Mouse (Mus musculus) embryonic facial prominence, embryonic 15.5 days (tissue): Measurements from ENCODE around the gene Gm37240. TPM values are rescaled to one million over a fixed set of nuclear protein-coding genes. Genes with fewer than 3 reads are reported as not detected.
A peak's percentile ranks its signal among the peaks of the same experiment; 100 is the strongest.

Experiments
- ATAC-seq: fragments of 200-750 bp; cut with Nextera tagmentation; 2 replicates; pipeline ENCODE4 v1.8.0; 2017; ENCODE audit warnings: low read depth, moderate TSS enrichment; ENCODE audit not compliant: insufficient number of reproducible peaks, low FRiP score, low TSS enrichment
- H3K27ac ChIP-seq: fragments of 300-500 bp; sonication (generic); replicated peaks from 2 replicates; pipeline ENCODE4 v1.5.1; 2015; ENCODE audit warnings: mild to moderate bottlenecking, inconsistent platforms
- H3K27me3 ChIP-seq: fragments of 300-500 bp; sonication (generic); 2 replicates; pipeline ENCODE4 v1.6.1; 2015; ENCODE audit warnings: inconsistent platforms
- H3K36me3 ChIP-seq: fragments of 300-500 bp; sonication (generic); 2 replicates; pipeline ENCODE4 v1.6.1; 2015; ENCODE audit warnings: mild to moderate bottlenecking, inconsistent platforms
- H3K4me1 ChIP-seq: fragments of 300-500 bp; sonication (generic); 2 replicates; pipeline ENCODE4 v1.6.1; 2015; ENCODE audit warnings: inconsistent platforms
- H3K4me2 ChIP-seq: fragments of 300-500 bp; sonication (generic); replicated peaks from 2 replicates; pipeline ENCODE4 v1.6.1; 2015; ENCODE audit warnings: mild to moderate bottlenecking, inconsistent platforms
- H3K4me3 ChIP-seq: fragments of 300-500 bp; sonication (generic); replicated peaks from 2 replicates; pipeline ENCODE4 v1.5.1; 2015; ENCODE audit warnings: mild to moderate bottlenecking, inconsistent platforms
- H3K9ac ChIP-seq: fragments of 300-500 bp; sonication (generic); 2 replicates; pipeline ENCODE4 v1.6.1; 2015; ENCODE audit warnings: inconsistent platforms
- H3K9me3 ChIP-seq: fragments of 300-500 bp; sonication (generic); replicated peaks from 2 replicates; pipeline ENCODE4 v1.6.1; 2016; ENCODE audit warnings: inconsistent platforms
- WGBS: fragments of 180-500 bp; shearing (Covaris S2); methylation state at CpG from one replicate; pipeline ENCODE4 v1.1.7; 2015; 5-methylcytosine and 5-hydroxymethylcytosine counted together
- polyA plus RNA-seq: library from polyadenylated mRNA; unstranded; fragments of >200 nt; fragmentation: Nextera tagmentation; extraction: Ambion mirVana; gene quantifications from 2 replicates; pipeline ENCODE4 v1.2.1, GENCODE M21; 2015

Gm37240 gene
- polyA plus RNA-seq, 1 experiment from 2014 or later = 12.8 TPM

- WGBS = 73% methylated on average over 6 of the region's 6 CpGs
- Histone ChIP-seq H3K4me1 (peaks cover 27% of the 10 kb centered on the region), H3K36me3 (no peaks in the 10 kb centered on the region), H3K27me3 (peaks cover 23% of the 10 kb centered on the region), H3K4me2 (no peak overlapping the region), H3K9ac (no peak overlapping the region), H3K9me3 (no peaks in the 10 kb centered on the region), H3K27ac (no peak overlapping the region), H3K4me3 (no peak overlapping the region)
- no peak for ATAC-seq
Observed at GRCm38 (mm10) chr3:84482121-84482520, 1405.2 kb downstream of the Gm37240 start.

- WGBS = 5% methylated on average over 11 of the region's 11 CpGs
- H3K27me3 ChIP-seq = peaks cover 25% of the 10 kb centered on the region
- peak overlapping the region; percentile 63 for H3K4me3 ChIP-seq
- H3K9me3 ChIP-seq = no peaks in the 10 kb centered on the region
- no peak for ATAC-seq
- H3K27ac ChIP-seq = peak overlapping the region; percentile 75
- peak overlapping the region; percentile 99 for H3K4me2 ChIP-seq
- peaks cover 27% of the 10 kb centered on the region for H3K4me1 ChIP-seq
- H3K36me3 ChIP-seq = no peaks in the 10 kb centered on the region
- H3K9ac ChIP-seq = 0 out of 2 replicates have a peak overlapping the region, but pooled peaks have one; percentile 45
Observed at GRCm38 (mm10) chr3:84481104-84481503, 1406.2 kb downstream of the Gm37240 start.

- peak within 1 kb of the TSS; percentile 75 for H3K27ac ChIP-seq
- under 1% methylated on average over 80 of the region's 82 CpGs for WGBS
- peaks cover 25% of the 10 kb centered on the region for H3K27me3 ChIP-seq
Observed at GRCm38 (mm10) chr3:84480006-84480897, 1407.1 kb downstream of the Gm37240 start, which contains the start of gene Fhdc1. Gene Fhdc1 (minus strand): TSS chr3:84480429.

GRCm38 (mm10) chr3:84479293-84480005, 1407.9 kb downstream of the Gm37240 start:
- Histone ChIP-seq H3K4me3 (peak overlapping the region; percentile 63), H3K9me3 (no peaks in the 10 kb centered on the region), H3K9ac (peak overlapping the region; percentile 45; the same call in 1 of the 2 replicates), H3K4me2 (peak overlapping the region; percentile 99), H3K27me3 (peaks cover 25% of the 10 kb centered on the region), H3K4me1 (peaks cover 34% of the 10 kb centered on the region), H3K36me3 (no peaks in the 10 kb centered on the region), H3K27ac (peak overlapping the region; percentile 56; the same call in 1 of the 2 replicates)
- whole genome bisulfite sequencing = under 1% methylated on average over 61 of the region's 61 CpGs
- ATAC-seq = peak; percentile 64; the same call in 1 of the 2 replicates

More at GRCm38 (mm10) chr3:84480006-84480897, 1407.1 kb downstream of the Gm37240 start, which contains the start of gene Fhdc1:
- H3K36me3 ChIP-seq = no peaks in the 10 kb centered on the region
- peak within 1 kb of the TSS; percentile 63 for H3K4me3 ChIP-seq
- ATAC-seq = peak; percentile 77
- H3K4me1 ChIP-seq = peaks cover 31% of the 10 kb centered on the region
- H3K9ac ChIP-seq = peak within 1 kb of the TSS; percentile 45
- no peaks in the 10 kb centered on the region for H3K9me3 ChIP-seq
- H3K4me2 ChIP-seq = peak within 1 kb of the TSS; percentile 99

- WGBS = 12% methylated on average over 12 of the region's 12 CpGs
- H3K36me3 ChIP-seq = no peaks in the 10 kb centered on the region
- H3K4me2 ChIP-seq = peak overlapping the region; percentile 99
- H3K27me3 ChIP-seq = peaks cover 25% of the 10 kb centered on the region
- H3K4me3 ChIP-seq = peak overlapping the region; percentile 63
- 0 out of 2 replicates have a peak overlapping the region, but pooled peaks have one; percentile 45 for H3K9ac ChIP-seq
- H3K9me3 ChIP-seq = no peaks in the 10 kb centered on the region
- peaks cover 40% of the 10 kb centered on the region for H3K4me1 ChIP-seq
- no peak for ATAC-seq
- no peak overlapping the region for H3K27ac ChIP-seq
Observed at GRCm38 (mm10) chr3:84478896-84479292, 1408.4 kb downstream of the Gm37240 start.

- H3K4me1 ChIP-seq = peaks cover 46% of the 10 kb centered on the region
- H3K27me3 ChIP-seq = peaks cover 25% of the 10 kb centered on the region
- H3K4me3 ChIP-seq = peak overlapping the region; percentile 63; the same call in 1 of the 2 replicates
- no peak overlapping the region for H3K27ac ChIP-seq
- peak overlapping the region; percentile 19; the same call in 1 of the 2 replicates for H3K4me2 ChIP-seq
- no peak for ATAC-seq
- 24% methylated on average over 7 of the region's 7 CpGs for WGBS
- no peak overlapping the region for H3K9ac ChIP-seq
- H3K9me3 ChIP-seq = no peaks in the 10 kb centered on the region
- no peaks in the 10 kb centered on the region for H3K36me3 ChIP-seq
Observed at GRCm38 (mm10) chr3:84478195-84478594, 1409.1 kb downstream of the Gm37240 start.

GRCm38 (mm10) chr3:84477498-84477897, 1409.8 kb downstream of the Gm37240 start:
- Histone ChIP-seq H3K9ac (no peak overlapping the region), H3K9me3 (no peaks in the 10 kb centered on the region), H3K4me2 (no peak overlapping the region), H3K27ac (no peak overlapping the region), H3K4me1 (peaks cover 52% of the 10 kb centered on the region), H3K27me3 (peaks cover 25% of the 10 kb centered on the region), H3K4me3 (no peak overlapping the region), H3K36me3 (no peaks in the 10 kb centered on the region)
- 92% methylated on average over 1 of the region's 1 CpGs for WGBS
- no peak for ATAC-seq

GRCm38 (mm10) chr3:84474981-84475775, 1412.1 kb downstream of the Gm37240 start:
- H3K4me3 ChIP-seq = no peak overlapping the region
- H3K36me3 ChIP-seq = no peaks in the 10 kb centered on the region
- H3K4me1 ChIP-seq = peaks cover 46% of the 10 kb centered on the region
- H3K4me2 ChIP-seq = no peak overlapping the region
- no peak overlapping the region for H3K9ac ChIP-seq
- no peak overlapping the region for H3K27ac ChIP-seq
- H3K27me3 ChIP-seq = peaks cover 25% of the 10 kb centered on the region
- 79% methylated on average over 12 of the region's 12 CpGs for WGBS
- ATAC-seq = no peak
- H3K9me3 ChIP-seq = no peaks in the 10 kb centered on the region

GRCm38 (mm10) chr3:84474398-84474797, 1412.9 kb downstream of the Gm37240 start:
- H3K9ac ChIP-seq = no peak overlapping the region
- no peak for ATAC-seq
- peaks cover 22% of the 10 kb centered on the region for H3K27me3 ChIP-seq
- no peak overlapping the region for H3K27ac ChIP-seq
- WGBS = 72% methylated on average over 6 of the region's 6 CpGs
- H3K36me3 ChIP-seq = no peaks in the 10 kb centered on the region
- no peak overlapping the region for H3K4me3 ChIP-seq
- H3K4me1 ChIP-seq = peaks cover 38% of the 10 kb centered on the region
- no peaks in the 10 kb centered on the region for H3K9me3 ChIP-seq
- no peak overlapping the region for H3K4me2 ChIP-seq

GRCm38 (mm10) chr3:84472955-84473354, 1414.4 kb downstream of the Gm37240 start:
- no peak overlapping the region for H3K4me3 ChIP-seq
- H3K9ac ChIP-seq = no peak overlapping the region
- peaks cover 9% of the 10 kb centered on the region for H3K27me3 ChIP-seq
- H3K9me3 ChIP-seq = no peaks in the 10 kb centered on the region
- H3K4me2 ChIP-seq = no peak overlapping the region
- H3K27ac ChIP-seq = peak overlapping the region; percentile 52
- H3K36me3 ChIP-seq = no peaks in the 10 kb centered on the region
- peaks cover 31% of the 10 kb centered on the region for H3K4me1 ChIP-seq
- ATAC-seq = no peak
- whole genome bisulfite sequencing = 59% methylated on average over 5 of the region's 5 CpGs
